Mouse (Mus musculus) right cerebral cortex, postnatal 36 days (tissue): ENCODE results near the gene Prr11.
"Not testable (repeated sequence)": the region's sequence is repeated elsewhere in the genome, so short reads cannot be mapped to it uniquely, and the experiment has no call there.

ENCODE experiments used
- DNase-seq, 2 experiments: peaks; one replicate each; pipeline ENCODE4 v3.0.0; 2022; ENCODE audit warnings: low spot score in 2 of 2, mixed read lengths in 1 of 2

The Prr11 gene

DNA sequence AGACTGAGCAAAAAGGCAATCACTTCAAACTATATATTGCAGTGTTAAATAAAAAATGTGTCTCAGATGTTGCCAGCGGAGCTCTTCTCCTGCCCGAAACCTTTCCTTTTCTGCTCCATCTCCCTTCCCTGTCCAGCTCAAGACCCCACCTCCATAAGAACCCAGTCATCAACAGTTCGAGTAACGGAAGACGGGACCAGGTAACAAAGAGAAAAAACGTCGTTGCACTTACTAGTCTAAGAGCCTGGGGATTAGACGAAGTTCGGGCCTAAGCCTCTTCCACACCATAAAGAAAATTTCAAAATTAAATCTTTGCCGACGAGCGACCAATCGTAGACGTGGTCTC lies at the start of gene Prr11:
TSS of gene Prr11 (minus strand) at position 300 of the 346 bp plus-strand sequence.
- no peak for DNase-seq

DNA sequence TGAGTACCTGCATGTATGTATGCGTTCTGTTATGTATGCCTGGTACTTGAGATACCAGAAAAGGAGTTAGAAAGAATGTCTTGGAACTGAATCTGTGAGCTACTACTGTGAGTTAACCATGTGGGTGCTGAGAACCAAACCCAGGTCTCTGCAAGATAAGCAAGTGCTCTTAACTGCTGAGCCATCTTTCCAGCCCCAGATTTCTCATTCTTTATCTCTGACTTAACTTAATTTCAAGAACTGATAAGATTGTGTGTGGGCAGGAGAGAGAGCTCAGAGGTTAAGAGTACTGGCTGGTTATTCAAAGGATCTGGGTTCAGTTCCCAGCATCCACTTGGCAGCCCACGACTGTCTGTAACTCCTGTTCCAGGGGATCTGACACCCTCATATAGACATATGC lies 49.5 kb upstream of the Prr11 start:
- no peak for DNase-seq

DNA sequence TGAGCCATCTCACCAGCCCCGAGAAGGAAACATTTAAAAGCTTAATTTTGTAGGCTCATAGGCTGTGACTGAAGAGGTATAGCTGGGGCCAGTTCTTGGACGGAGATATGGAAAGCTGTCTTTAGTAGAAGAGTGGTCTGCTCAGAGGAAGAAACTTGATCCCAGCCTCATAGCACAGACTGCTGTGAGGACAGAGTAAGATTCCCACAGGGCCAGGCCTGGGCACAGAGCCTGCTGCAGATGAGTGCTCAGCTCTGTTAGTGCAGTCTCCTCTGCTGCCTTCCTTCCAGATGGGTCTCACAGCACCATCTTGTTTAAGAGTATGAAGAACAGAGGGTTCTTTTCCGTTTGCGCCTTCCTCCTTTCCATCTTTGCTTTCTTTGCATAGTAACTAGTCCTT lies 27.7 kb upstream of the Prr11 start:
- no peak for DNase-seq

DNA sequence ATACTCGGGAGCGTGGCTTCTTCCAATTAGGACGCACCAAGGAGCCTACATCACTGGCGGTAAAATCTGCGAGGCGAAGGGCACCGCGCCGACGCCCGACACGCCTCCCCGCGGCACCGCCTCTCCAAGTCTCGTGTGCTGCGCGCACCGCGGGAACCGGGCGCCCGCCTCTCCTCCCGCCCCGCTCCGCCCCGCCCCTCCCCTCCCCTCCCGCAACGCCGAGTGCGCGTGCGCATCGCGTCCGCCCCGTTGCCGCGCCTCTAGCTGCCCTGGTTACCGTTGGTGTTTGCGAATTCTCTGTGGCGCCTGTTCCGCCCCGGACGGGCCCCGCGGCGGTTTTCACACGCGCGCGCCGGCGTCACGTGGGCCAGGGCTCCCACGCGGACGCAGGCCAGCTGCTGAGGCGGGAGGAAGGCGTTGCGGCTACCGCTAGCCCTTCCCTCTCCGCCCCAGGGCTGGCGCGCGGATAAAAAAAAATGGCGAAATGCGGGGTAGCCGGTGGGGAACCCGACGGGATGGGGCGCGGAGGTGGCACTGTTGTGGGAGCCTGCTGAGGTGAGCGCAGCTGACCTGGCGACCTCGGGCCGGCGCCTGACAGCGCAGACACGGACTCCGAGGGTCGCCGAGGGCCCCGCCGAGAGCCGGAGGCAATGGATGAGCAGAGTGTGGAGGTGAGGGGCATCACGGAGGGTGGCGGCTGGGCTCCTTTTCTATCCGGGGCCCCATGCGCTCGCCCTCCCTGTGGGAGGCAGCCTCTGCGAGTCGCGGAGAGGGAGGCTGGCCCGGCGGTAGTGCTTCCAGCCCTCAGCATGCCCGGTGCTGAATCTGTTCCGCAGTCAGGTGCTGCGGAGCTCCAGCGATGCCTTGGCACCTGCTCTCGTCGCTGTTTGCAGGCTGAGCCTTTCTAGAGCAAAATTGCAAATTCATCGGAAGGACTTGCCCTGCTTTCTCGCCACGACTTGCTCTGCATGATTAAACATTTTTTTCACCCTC lies 18.6 kb upstream of the Prr11 start, which contains the start of gene Trim37:
TSS of gene Trim37 (plus strand) at position 254 of the 993 bp plus-strand sequence.
- DNase-seq, result peak; percentile 88 to 89

DNA sequence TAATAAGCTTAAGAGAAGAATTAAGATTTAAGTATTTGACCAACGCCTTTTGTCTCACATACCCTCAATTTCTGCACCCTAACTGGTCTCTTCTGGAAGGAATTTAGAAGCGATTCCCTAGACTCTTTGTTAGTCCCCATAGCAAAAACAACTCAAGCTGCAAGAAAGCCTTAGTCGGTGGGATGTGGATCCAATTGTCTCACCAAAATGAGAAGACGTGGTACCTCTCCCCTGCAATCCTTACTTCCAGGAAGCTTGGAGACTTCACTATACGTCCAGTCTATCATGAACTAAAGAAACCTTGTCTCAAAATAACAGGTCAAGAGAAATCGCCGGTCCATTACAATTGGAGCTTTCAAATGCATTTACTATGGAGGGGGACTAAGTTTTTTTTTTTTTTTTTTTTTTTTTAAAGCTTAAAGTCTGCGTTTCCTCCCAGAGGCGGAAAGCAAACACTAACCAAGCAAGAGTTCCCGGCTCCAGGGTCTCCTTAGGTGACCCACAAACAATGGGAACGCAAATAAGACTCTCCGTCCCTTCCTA lies 17.8 kb upstream of the Prr11 start:
- DNase-seq, result no peak

DNA sequence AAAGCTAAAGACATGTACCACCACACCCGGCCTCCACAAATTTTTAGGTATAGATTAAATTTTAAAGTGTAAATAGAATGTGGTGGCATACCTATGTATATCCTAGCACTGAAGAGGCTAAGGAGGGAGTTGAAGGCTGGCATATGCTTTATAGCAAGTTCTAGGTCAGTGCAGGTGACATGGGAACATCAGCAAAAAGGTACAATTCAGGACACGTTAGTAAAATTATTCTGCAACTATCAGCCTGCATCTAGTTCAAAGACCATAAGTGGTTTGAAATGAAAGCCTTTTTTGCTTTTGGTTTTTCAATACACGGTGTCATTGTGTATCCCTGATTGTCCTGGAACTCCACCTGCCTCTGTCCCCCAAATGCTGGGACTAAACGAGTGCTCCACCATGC lies 17.1 kb upstream of the Prr11 start:
- DNase-seq, result no peak

DNA sequence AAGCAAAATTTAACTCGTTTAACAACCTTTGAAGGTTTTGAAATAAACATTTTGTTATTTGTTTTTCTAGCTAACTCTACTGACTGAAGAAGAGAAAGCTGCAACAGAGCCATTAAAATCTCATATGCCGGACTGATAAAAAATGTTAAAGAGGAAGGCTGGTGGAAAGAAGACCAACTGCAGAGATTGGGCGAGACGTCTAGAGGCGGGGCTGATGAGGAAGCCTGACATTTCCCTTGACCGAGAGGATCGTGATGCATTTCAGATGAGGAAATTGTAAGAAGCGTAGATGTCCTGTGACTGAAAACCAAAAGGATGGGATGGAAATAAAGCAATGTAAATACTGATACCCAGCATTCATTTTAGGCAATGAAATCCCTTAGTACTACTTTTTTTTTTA lies 13.4 kb upstream of the Prr11 start:
- no peak for DNase-seq

DNA sequence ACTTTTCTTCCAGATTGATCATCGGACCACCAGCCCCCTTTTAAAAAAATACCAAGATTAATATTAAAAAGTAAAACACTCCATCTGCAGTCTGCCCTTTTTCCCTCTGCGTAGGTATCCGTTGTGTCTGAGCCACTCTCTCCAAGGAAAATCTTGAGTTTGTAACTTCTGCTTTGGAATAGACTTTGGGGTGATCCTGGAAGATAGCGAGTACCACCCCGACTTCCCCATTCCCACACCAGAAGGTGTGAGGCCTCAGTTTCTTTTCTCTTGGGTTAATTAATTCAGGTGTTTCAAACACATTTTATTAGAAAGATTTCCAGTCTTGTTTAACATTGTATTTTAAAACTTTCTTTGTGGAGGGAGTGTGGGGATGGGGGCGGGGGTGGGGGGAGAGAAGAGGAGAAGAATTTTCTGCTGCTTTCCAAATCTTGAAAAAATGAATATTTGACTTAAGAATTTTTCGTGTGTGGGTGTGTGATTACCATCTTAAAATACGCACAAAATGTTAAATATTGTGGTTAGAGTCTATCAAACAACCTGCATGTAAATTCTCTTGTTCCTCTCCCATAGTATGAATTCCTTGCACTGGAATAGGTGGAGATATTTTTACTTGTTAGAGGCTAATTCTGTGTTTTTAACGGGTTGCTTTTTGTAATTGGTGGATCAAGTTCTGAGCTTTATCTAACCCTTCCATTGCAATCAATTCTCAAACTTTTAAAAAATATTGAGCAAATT lies 1.8 kb upstream of the Prr11 start:
- no peak for DNase-seq

DNA sequence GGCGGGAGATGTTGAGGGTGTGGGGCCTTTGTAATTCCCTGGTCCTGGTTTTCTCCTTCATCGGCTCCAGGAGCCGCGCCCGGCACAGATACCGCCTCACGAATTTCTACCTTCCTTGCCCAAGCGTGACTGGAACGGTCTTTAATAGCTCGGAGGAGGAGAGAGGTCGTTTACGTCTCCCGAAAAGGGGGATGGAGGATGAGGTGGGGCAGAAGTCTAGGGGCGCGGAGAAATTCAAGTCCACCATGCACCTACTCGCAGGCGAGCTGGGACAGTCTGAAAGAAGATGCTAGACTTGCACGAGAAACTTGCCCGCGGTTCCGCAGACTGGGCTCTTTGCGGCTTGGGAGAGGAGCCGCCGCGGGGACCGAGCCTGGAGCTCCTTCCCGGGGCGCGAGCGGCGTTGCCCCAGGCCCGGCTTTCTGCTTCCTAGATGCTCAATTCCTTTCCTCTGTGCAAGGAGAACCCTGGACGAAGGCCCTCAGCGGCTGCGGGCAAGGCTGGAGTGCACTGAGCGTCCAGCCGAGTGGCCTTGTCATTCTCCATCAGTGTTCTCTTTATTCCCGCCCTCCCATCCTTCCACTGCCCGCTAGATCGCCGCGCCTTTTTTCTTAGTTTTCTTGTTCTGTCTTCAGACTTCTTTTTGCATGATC lies 1.1 kb upstream of the Prr11 start:
- DNase-seq, result no peak

DNA sequence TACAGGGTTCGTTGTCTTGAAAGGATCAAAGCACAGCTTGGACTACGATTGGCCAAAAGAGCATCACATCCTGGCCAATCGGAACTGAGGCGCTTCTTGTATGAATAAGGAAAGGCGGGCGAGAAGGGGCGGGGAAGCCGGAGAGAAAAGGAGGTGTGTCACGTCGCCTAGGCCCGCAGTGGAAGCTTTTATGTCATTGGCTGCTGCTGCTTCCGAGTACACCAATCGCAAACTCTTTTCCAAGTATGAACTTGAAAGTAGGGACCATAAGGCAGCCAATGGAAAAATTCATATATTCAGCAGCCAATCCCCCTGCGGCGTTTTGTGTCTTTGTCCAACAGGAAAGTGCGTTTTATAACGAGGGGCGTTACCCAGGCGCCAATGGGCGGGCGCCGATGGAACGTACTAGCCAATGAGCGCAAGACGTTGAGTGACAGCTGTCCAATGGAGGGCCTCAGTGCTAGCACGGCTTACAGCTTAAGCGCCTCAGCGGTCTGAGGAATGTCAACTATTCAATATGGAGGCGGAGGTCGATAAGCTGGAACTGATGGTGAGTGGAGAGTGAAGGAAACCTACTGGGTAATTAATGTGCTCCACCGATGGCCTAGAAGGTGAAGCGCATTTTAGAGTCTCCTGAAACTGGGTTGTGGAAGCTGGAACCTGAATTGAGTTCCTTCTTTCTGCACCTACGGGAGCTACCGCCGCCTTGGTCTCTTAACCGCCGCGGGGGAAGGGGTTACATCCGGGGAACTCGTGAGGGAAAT lies 429 bp upstream of the Prr11 start, which contains the start of gene Ska2:
TSS of gene Ska2 (plus strand) at position 480 of the 764 bp plus-strand sequence.
- peak; percentile 98 to 99 for DNase-seq

DNA sequence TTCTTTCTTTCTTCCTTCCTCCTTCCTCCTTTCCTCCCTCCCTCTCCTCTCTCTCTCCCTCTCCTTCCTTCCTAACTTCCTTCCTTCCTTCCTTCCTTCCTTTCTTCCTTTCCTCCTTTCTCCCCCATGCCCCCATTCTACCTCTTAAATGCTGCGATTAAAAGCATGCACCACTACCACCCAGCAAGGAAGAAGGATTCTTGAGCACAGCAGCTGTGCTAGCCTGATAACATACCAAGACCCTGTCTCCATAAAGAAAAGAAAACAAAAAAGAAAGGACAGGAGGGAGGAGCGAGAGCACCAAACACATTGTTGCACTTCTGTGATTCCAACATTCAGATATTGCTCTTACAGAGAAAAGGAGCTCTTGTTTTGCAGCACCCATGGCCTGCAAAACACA lies 21.4 kb downstream of the Prr11 start:
- no peak for DNase-seq

DNA sequence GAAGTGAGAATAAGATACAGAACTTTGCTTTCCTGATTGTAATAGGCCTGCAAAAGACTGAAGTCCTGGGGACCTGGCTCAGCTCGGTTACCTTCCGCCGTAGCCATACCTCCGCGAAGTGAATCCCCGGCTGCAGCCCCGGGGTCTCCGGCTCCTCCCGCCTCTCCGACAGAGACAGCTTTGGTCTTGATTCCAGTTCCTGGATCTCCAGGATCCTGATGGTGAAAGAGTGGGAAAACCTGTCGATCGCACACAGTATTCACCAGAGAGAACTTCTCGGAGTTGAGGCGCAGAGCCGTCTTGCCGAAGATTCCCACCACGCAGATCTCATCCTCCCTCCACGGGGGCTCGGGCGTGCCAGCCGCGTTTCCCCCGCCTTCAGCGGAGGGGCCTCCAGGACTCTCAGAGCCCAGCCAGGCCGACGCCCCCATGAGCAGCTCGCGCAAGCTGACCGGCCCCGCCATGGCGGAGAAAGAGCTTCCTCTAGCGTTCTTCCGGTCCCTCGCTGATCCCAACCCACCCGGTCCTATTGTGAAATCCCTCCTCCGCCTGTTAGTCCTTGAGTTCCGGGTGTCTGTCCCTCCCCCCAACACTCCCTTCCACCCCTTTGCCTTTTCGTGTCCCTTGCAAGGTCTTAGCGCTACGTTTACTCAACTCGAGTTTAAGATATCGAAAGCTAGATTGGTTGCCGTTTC lies 22.1 kb downstream of the Prr11 start, which contains the start of gene Smg8:
TSS of gene Smg8 (minus strand) at position 485 of the 695 bp plus-strand sequence.
- peak; percentile 69 to 73 for DNase-seq

DNA sequence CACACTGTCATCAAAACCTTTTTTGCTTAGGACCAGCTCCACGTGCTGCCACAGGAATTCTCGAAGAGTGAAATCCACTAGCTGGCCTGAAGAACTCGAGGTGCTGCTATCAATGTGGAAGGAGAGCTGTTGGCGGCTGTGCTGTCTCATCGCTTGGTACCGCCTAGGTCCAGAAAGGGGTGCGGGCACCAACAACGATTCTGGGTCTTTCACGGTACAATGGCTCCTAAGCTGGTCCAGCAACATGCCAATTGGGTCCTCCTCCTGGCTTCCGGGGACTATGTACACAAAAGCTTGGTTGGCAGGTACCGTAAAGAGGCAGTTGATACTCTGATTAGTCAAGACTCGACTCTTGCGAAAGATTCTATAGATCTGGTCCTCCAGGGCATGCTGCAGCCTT lies 23.0 kb downstream of the Prr11 start:
- no peak for DNase-seq

DNA sequence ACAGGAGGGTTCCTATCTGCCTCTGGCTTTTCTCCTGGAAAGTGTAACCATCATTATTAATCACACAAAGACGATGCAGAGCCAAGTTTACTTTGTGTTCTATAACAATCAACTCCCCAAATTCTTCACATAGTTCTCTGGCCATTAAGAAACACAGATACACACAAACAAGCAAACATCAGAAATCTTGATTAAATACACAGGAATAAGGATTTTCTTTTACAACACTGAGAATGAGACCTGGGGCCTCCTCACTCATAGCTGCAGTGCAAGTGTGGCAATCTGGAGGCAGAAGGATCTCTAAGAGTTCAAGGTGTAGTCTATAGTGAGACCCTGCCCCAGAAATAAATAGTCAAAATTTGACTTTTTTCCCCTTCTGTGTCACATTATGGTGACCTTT lies 24.8 kb downstream of the Prr11 start:
- DNase-seq, result no peak

DNA sequence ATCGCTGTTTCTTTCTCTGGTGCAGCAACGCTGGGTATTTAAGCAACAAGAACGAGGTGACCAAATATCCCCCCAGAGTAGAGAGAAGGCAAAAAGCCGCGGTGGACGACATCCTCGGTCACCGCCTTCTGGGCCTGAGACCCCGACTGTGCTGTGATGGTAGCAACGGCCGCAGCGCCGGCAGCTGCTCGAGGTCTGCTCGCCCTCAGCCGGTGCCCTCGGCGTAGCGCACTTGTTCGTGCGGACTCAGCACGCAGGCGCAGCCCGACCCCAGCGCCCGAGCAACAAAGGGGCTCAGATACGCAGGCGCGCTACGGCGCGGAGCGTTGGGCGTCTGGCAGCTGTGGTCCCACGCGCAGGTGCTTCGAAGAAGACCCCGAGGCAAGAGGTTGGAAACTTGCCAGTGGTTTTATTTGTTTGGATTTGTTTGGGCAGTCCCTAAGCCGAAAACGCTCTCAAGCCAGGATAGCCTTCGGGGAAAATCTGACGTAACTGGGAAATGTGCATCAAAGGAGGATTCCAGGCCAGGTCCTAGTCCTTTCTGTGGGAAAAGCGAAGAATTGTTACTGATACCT lies 34.6 kb downstream of the Prr11 start, which contains the start of gene Gdpd1:
TSS of gene Gdpd1 (minus strand) at position 197 of the 575 bp plus-strand sequence.
- DNase-seq, result peak; percentile 84 to 87

DNA sequence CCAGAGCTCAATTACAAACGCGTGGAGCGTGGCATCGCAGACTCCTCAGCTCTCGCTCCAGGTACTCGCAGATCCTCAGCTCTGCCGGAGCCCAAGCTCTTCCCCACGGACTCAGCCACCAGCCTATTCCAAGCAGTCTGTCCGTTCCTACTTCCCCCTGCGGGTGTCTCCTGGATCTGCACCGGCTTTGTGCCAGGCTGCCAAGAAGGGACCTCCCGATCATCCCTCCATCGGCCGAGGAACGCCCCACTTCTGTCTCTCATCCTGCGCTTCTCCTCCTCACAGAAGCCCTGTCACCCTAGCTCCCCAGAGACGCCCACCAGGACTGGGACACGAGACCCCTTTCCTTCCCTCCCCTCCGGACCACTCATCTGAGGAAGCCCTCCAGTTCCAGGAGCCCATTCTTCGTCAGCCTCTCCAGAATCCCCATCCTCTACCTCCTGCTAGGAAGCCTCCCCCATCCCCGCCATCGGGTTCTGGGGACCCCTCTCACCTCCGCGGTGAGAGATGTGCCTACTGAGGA lies 35.1 kb downstream of the Prr11 start:
- DNase-seq, result peak; percentile 57 to 67

DNA sequence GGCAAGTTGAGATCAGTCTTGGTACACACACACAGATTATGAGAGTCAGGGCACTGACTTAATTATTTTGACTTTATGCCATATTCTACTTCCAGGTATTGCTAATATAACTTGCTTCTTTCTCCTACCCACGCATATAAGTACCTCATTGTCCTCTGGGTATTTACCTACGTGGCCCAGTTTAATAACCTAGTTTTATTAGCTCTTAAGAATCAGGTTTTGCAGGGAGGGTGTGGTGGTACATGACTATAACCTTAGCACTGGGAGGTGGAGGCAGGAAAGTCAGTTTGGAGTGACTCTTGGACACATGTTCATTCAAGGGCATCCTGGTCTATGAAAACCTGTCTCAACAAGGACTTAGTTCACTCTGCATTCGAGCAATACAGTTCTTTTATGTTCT lies 46.4 kb downstream of the Prr11 start:
- DNase-seq, result no peak

DNA sequence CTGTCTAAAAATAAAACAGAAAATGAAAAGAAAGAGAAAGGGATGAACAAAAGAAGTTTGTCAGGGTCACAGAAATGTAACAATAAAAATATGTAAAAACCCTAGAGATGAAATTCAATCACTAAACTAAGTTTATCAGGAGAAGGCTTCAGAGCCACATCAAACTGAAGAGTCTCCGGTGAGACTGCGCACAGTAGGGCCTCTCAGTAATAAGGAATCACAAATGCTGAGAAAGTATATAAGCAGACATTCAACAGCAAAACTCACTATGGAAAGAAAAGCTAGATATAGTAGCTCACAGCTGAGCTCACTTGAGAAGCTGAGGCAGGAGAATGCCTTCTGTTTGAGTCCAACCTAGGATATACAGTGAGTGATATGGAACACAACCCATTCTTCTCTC lies 48.1 kb downstream of the Prr11 start:
- no peak for DNase-seq

DNA sequence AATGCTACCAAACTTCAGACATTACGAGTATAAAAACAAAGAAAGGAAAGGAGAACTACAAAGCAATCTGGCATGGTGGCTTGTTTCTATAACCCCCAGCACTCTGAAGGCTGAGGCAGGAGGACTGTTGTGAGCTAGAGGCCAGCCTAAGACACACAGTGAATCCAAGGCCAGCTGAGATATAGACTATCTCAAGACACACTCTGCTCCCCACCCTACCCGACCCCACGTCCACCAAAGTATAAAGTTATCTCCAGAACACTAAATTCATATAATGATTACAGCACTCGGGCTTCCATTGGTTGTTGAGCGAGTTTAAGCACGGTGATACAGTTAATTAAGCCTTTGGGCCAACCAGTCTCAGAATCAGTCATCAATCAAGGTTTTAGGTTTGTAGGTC lies 52.2 kb downstream of the Prr11 start:
- no peak for DNase-seq

DNA sequence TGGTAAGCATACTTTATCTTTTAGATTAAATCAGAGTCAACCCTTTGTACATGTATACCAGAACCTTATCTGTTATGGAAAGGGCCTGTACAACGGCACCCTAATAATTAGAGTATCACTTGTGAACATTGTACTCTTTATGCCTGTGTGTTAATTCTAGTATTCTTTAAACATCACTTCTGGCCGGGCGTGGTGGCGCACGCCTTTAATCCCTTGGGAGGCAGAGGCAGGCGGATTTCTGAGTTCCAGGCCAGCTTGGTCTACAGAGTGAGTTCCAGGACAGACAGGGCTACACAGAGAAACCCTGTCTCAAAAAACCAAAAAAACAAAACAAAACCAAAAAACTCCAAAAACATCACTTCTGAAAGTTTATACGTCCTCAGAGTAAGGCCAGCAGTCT lies 59.6 kb downstream of the Prr11 start:
- not testable (repeated sequence) for DNase-seq
